Mouse (Mus musculus) olfactory bulb, adult 2 months (tissue): ENCODE data around the gene Psma1.

Source experiments
- CTCF ChIP-seq: fragments of 200-500 bp; IDR thresholded peaks from 2 replicates; pipeline ENCODE4 v1.5.1; 2012; ENCODE audit warnings: low read depth, mild to moderate bottlenecking, low read length, moderate library complexity; ENCODE audit not compliant: insufficient read depth
- POLR2A ChIP-seq: fragments of 200-500 bp; IDR thresholded peaks from 2 replicates; pipeline ENCODE4 v1.6.1; 2012; ENCODE audit warnings: mild to moderate bottlenecking, low read depth, low read length, moderate library complexity; ENCODE audit not compliant: insufficient read depth

GRCm38 (mm10) chr7:114321694-114322372 is 45.9 kb upstream of the Psma1 start:
- TF ChIP-seq CTCF = no peak
- no peak for TF ChIP-seq POLR2A
